Mouse (Mus musculus): Measurements from ENCODE around the gene Prss45. TPM values are rescaled to one million over a fixed set of nuclear protein-coding genes. Genes with fewer than 3 reads are reported as not detected.
"Not testable (repeated sequence)": the region's sequence is repeated elsewhere in the genome, so short reads cannot be mapped to it uniquely, and the experiment has no call there.

Gene Prss45
- total and polyA plus RNA-seq, 3 experiments: 0.18 TPM; not detected in 2

DNA sequence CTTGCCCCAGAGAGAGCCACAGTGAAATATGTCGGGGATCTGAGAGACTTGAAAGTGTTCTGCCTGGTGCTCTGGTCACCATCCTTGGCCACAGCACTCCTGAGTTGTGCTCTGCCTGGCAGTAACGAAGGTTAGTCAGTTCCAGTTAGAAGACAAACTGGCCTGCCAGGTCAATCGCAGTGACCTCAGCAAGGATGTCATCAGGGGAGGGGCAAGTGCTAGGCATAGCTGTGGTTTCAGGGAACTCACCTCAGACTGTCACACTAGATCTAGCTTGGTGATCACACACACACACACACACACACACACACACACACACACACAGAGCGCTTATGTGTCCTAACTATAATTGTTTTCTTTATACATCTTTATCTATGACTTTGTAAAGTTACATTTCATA lies 31.1 kb upstream of the Prss45 start:
- Histone ChIP-seq H3K4me3 (no peak overlapping the region), H3K27ac (no peak overlapping the region), H3K27me3 (ENCODE audit: control insufficient read depth, insufficient read depth, low read length) (no peaks in the 10 kb centered on the region), H3K36me3 (ENCODE audit: control insufficient read depth, insufficient read depth, low read length) (no peaks in the 10 kb centered on the region), H3K79me2 (replicated peaks; ENCODE audit: control insufficient read depth, insufficient read depth, low read length) (no peaks in the 10 kb centered on the region), H3K4me1 (ENCODE audit: control insufficient read depth, insufficient read depth, low read length) (no peaks in the 10 kb centered on the region), H3K9ac (ENCODE audit: low read depth, low read length) (no peak overlapping the region)
- DNase-seq: no peak
- TF ChIP-seq CTCF (IDR thresholded peaks at IDR 0.05) (no peak), POLR2A (IDR thresholded peaks at IDR 0.05; ENCODE audit: insufficient read depth, low read depth, low read length) (no peak)
- intact Hi-C loops (cut with DNase I): no loop called here
- WGBS: 68% methylated on average over 4 of the region's 4 CpGs

DNA sequence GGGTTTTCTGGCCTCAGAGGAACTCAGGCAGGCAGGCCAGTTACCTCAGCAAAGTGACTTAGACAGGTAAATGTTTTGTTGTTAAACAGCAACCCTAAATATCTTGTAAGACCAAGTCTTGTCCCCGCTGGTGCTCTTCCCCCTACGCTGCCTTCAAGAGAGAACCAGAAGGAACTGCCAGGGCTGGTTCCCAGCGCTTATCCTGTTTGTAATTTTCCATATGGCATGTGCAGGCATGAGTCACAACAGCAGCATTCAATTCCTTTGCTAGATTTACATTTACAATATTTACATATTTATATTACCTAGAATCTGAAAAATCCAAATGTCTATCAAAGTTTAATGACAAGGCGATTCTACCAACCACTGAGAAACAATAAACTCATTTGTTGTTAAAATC lies 24.3 kb upstream of the Prss45 start:
- TF ChIP-seq POLR2A (IDR thresholded peaks at IDR 0.05; ENCODE audit: insufficient read depth, low read depth, low read length) (no peak), EP300 (IDR thresholded peaks at IDR 0.05; ENCODE audit: insufficient read depth, low read depth, low read length) (no peak), CTCF (IDR thresholded peaks at IDR 0.05) (no peak)
- no peaks in the 10 kb centered on the region for H3K4me1 ChIP-seq (ENCODE audit: control insufficient read depth, insufficient read depth, low read length)
- no peak overlapping the region for H3K4me3 ChIP-seq
- intact Hi-C loops (cut with DNase I): no loop called here
- no peak overlapping the region for H3K9ac ChIP-seq (ENCODE audit: low read depth, low read length)
- no peak overlapping the region for H3K27ac ChIP-seq
- WGBS: 79% methylated on average over 4 of the region's 4 CpGs
- DNase-seq: no peak
- no peaks in the 10 kb centered on the region for H3K27me3 ChIP-seq (ENCODE audit: control insufficient read depth, insufficient read depth, low read length)
- H3K79me2 ChIP-seq (replicated peaks; ENCODE audit: control insufficient read depth, insufficient read depth, low read length): no peaks in the 10 kb centered on the region
- H3K36me3 ChIP-seq (ENCODE audit: control insufficient read depth, insufficient read depth, low read length): no peaks in the 10 kb centered on the region

DNA sequence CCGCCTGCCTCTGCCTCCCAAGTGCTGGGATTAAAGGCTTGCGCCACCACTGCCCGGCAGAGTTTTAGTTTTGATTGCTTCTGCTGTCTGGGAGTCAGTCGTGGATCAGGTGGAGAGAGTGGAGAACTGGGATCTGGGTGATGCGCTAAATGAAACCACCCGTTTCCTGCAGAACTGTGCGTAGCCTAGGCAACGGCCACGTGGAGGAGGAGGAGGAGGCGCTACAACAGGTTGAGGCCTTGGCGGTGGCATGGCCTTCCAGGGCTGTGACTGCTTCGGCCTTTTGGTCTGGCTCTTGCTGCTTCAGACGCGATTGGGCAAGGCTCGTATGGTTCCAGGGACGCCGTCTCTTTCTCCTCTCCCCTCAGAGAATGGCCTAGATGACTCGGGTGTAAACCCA lies 20.6 kb upstream of the Prss45 start, which contains the start of gene Prss44:
Prss44 (plus strand) TSS at position 206 of the 400 bp plus-strand sequence.
- Histone ChIP-seq H3K27me3 (ENCODE audit: control insufficient read depth, insufficient read depth, low read length) (no peaks in the 10 kb centered on the region), H3K4me1 (ENCODE audit: control insufficient read depth, insufficient read depth, low read length) (no peaks in the 10 kb centered on the region), H3K9ac (ENCODE audit: low read depth, low read length) (no peak within 1 kb of the TSS), H3K4me3 (no peak within 1 kb of the TSS), H3K79me2 (replicated peaks; ENCODE audit: control insufficient read depth, insufficient read depth, low read length) (no peaks in the 10 kb centered on the region), H3K36me3 (ENCODE audit: control insufficient read depth, insufficient read depth, low read length) (no peaks in the 10 kb centered on the region), H3K27ac (no peak within 1 kb of the TSS)
- TF ChIP-seq EP300 (IDR thresholded peaks at IDR 0.05; ENCODE audit: insufficient read depth, low read depth, low read length): no peak
- no peak for TF ChIP-seq CTCF (IDR thresholded peaks at IDR 0.05)
- WGBS: 58% methylated on average over 18 of the region's 18 CpGs
- DNase-seq: no peak
- intact Hi-C loops (cut with DNase I): no loop called here

DNA sequence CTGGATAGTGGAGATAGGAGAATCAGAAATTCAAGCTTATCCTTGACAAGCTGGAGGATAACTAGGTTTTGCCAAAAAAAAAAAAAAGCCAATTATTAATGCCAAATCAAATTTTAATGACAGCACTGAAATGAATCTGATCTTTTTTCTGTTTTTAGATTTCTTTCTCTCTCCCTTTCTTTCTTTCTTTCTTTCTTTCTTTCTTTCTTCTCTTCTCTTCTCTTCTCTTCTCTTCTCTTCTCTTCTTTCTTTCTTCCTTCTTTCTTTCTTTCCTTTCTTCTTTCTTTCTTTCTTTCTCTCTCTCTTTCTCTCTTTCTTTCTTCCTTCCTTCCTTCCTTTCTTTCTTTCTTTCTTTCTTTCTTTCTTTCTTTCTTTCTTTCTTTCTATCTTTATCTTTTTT lies 13.8 kb upstream of the Prss45 start:
- H3K9ac ChIP-seq (ENCODE audit: low read depth, low read length); H3K27ac ChIP-seq; H3K4me3 ChIP-seq; intact Hi-C loops (cut with DNase I); DNase-seq; H3K27me3 ChIP-seq (ENCODE audit: control insufficient read depth, insufficient read depth, low read length); H3K36me3 ChIP-seq (ENCODE audit: control insufficient read depth, insufficient read depth, low read length); H3K4me1 ChIP-seq (ENCODE audit: control insufficient read depth, insufficient read depth, low read length); H3K79me2 ChIP-seq (replicated peaks; ENCODE audit: control insufficient read depth, insufficient read depth, low read length): not testable (repeated sequence)

DNA sequence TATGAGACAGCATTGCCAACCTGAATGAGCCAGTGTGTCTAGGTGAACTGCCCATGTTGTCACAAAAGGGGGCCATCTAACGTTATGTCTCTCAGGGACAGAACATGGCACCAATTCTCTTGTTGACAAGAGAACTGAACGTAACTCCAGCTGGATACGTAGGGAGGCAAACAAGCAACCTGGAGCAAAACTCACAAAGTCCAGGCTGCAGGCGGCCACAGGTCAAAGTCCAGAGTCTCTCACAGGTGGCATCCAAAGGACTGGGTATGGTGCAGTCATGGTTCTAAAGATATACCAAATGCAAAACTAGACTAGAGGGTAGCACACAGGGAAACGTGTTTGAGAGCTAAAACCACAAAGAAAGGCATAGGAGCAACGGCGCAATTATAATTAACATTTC lies 13.0 kb upstream of the Prss45 start:
- 81% methylated on average over 7 of the region's 7 CpGs for WGBS
- TF ChIP-seq EP300 (IDR thresholded peaks at IDR 0.05; ENCODE audit: insufficient read depth, low read depth, low read length): no peak
- TF ChIP-seq CTCF (IDR thresholded peaks at IDR 0.05): no peak
- TF ChIP-seq POLR2A (IDR thresholded peaks at IDR 0.05; ENCODE audit: insufficient read depth, low read depth, low read length): no peak
- Histone ChIP-seq H3K4me1 (ENCODE audit: control insufficient read depth, insufficient read depth, low read length) (no peaks in the 10 kb centered on the region; the same call in 1 of the 2 replicates), H3K27me3 (ENCODE audit: control insufficient read depth, insufficient read depth, low read length) (no peaks in the 10 kb centered on the region), H3K79me2 (replicated peaks; ENCODE audit: control insufficient read depth, insufficient read depth, low read length) (no peaks in the 10 kb centered on the region), H3K9ac (ENCODE audit: low read depth, low read length) (no peak overlapping the region), H3K4me3 (no peak overlapping the region), H3K27ac (no peak overlapping the region), H3K36me3 (ENCODE audit: control insufficient read depth, insufficient read depth, low read length) (no peaks in the 10 kb centered on the region)
- intact Hi-C loops (cut with DNase I): no loop called here
- DNase-seq: no peak

DNA sequence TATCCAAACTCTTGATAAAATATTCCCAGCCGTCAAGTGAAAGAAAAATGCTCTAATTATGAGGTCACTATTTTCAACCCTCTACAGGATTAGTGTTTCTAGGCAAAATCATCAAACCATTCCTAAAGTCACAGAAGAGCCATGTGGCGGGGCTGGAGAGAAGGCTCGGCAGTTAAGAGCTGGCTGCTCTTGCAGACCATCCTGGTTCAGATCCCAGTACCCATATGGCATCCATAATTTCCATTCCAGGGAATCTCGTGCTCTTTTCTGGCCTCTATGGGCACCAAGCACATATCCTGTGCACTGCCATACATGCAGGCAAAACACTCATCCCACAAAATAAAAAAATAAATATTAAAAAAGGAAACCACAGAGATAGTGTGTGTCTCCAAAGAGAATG lies 9.0 kb upstream of the Prss45 start:
- H3K27me3 ChIP-seq (ENCODE audit: control insufficient read depth, insufficient read depth, low read length): no peaks in the 10 kb centered on the region
- TF ChIP-seq CTCF (IDR thresholded peaks at IDR 0.05): no peak
- no peak for TF ChIP-seq EP300 (IDR thresholded peaks at IDR 0.05; ENCODE audit: insufficient read depth, low read depth, low read length)
- no peak for TF ChIP-seq POLR2A (IDR thresholded peaks at IDR 0.05; ENCODE audit: insufficient read depth, low read depth, low read length)
- H3K4me1 ChIP-seq (ENCODE audit: control insufficient read depth, insufficient read depth, low read length): no peaks in the 10 kb centered on the region; the same call in 1 of the 2 replicates
- no peak overlapping the region for H3K4me3 ChIP-seq
- no peaks in the 10 kb centered on the region for H3K36me3 ChIP-seq (ENCODE audit: control insufficient read depth, insufficient read depth, low read length)
- intact Hi-C loops (cut with DNase I): no loop called here
- H3K27ac ChIP-seq: no peak overlapping the region
- no peak overlapping the region for H3K9ac ChIP-seq (ENCODE audit: low read depth, low read length)
- WGBS: 62% methylated on average over 4 of the region's 4 CpGs
- H3K79me2 ChIP-seq (replicated peaks; ENCODE audit: control insufficient read depth, insufficient read depth, low read length): no peaks in the 10 kb centered on the region
- DNase-seq: no peak

DNA sequence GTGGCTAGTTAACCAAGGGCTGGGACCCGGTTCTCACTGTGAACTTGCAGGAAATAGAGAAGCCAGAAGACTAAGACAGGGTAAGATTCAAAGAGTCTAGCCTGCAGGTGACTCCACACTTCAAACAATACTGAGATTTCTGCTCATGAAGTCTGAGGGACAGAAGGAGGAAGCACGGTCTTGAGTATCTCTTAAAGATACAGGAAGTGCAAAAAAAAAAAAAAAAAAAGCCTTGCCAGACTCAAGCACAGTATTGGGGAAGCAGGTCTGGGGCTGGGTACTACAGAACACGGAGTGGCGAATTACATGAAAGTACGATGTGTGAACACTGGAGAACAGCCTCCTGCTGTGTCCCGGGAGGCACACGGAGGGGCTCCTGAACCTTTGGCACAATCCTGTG lies 8.6 kb upstream of the Prss45 start:
- H3K36me3 ChIP-seq (ENCODE audit: control insufficient read depth, insufficient read depth, low read length): no peaks in the 10 kb centered on the region
- TF ChIP-seq POLR2A (IDR thresholded peaks at IDR 0.05; ENCODE audit: insufficient read depth, low read depth, low read length) (no peak), EP300 (IDR thresholded peaks at IDR 0.05; ENCODE audit: insufficient read depth, low read depth, low read length) (no peak), CTCF (IDR thresholded peaks at IDR 0.05) (no peak)
- DNase-seq: no peak
- H3K4me1 ChIP-seq (ENCODE audit: control insufficient read depth, insufficient read depth, low read length): no peaks in the 10 kb centered on the region; the same call in 1 of the 2 replicates
- no peak overlapping the region for H3K27ac ChIP-seq
- H3K27me3 ChIP-seq (ENCODE audit: control insufficient read depth, insufficient read depth, low read length): no peaks in the 10 kb centered on the region
- 38% methylated on average over 7 of the region's 7 CpGs for WGBS
- intact Hi-C loops (cut with DNase I): no loop called here
- H3K79me2 ChIP-seq (replicated peaks; ENCODE audit: control insufficient read depth, insufficient read depth, low read length): no peaks in the 10 kb centered on the region
- H3K4me3 ChIP-seq: no peak overlapping the region
- no peak overlapping the region for H3K9ac ChIP-seq (ENCODE audit: low read depth, low read length)

All from heart, adult 2 months (tissue).